Mouse (Mus musculus) small intestine, adult 2 months (tissue): Measurements from ENCODE around the gene Sarnp.

Experiments used
- CTCF ChIP-seq: fragments of 200-500 bp; IDR thresholded peaks from 2 replicates; pipeline ENCODE4 v1.5.1; 2012; ENCODE audit warnings: low read depth, mild to moderate bottlenecking, control low read depth, inconsistent platforms, low read length, moderate library complexity, mixed read lengths; ENCODE audit not compliant: insufficient replicate concordance, insufficient read length; ENCODE audit errors: extremely low read depth
- POLR2A ChIP-seq: fragments of 200-500 bp; IDR thresholded peaks from 2 replicates; pipeline ENCODE4 v1.6.1; 2012; ENCODE audit warnings: low read depth, mild to moderate bottlenecking, control low read depth, inconsistent platforms, low read length, moderate library complexity

- TF ChIP-seq CTCF (no peak), POLR2A (no peak)
Observed at GRCm38 (mm10) chr10:128892246-128892645, 75.1 kb downstream of the Sarnp start.
